Mouse (Mus musculus): Measurements from ENCODE around the gene Cdkn2d. TPM values are rescaled to one million over a fixed set of nuclear protein-coding genes. Genes with fewer than 3 reads are reported as not detected.
A peak's percentile ranks its signal among the peaks of the same experiment; 100 is the strongest.
"Not testable (repeated sequence)": the region's sequence is repeated elsewhere in the genome, so short reads cannot be mapped to it uniquely, and the experiment has no call there.

Gene Cdkn2d
- total and polyA plus RNA-seq, 2 experiments from 2014 or later: 115 to 134 TPM

DNA sequence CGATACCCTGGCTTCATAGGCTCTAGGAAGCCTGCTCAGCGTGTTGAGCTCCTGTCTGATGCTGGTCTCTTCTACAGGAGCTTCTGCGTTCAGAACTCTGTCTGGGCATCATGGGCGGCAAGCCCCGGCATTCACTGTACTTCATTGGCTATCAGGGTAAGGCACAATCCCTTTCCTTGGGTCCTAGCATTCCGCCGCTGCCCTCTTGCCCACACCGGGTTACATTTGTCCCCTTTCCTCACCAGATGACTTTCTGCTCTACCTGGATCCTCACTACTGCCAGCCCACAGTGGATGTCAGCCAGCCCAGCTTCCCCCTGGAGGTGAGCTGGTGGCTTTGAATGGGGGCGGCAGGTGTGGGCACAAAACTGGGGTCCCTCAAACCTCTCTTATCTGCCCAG is 18.8 kb downstream of the Cdkn2d start:
- Histone ChIP-seq H3K27me3 (ENCODE audit: insufficient read depth, low read length) (no peaks in the 10 kb centered on the region), H3K9me3 (ENCODE audit: low read length) (no peaks in the 10 kb centered on the region), H3K27ac (no peak overlapping the region), H3K4me2 (ENCODE audit: low read depth, low read length) (no peak overlapping the region), H3K9ac (replicated peaks; ENCODE audit: low read length) (no peak overlapping the region), H3K36me3 (ENCODE audit: insufficient read depth, low read length) (peaks cover 80% of the 10 kb centered on the region), H3K4me3 (ENCODE audit: low read length) (no peak overlapping the region), H3K4me1 (ENCODE audit: insufficient read depth, low read length) (no peaks in the 10 kb centered on the region)
- TF ChIP-seq CTCF (IDR thresholded peaks at IDR 0.05; ENCODE audit: low read depth): no peak
- no peak for ATAC-seq
- DNase-seq (ENCODE audit: low spot score): no peak
- 94% methylated on average over 9 of the region's 9 CpGs for WGBS

GRCm38 (mm10) chr9:21269590-21269989 is 21.6 kb downstream of the Cdkn2d start:
- WGBS: 84% methylated on average over 5 of the region's 5 CpGs
- peaks cover 58% of the 10 kb centered on the region for H3K36me3 ChIP-seq (ENCODE audit: insufficient read depth, low read length)

DNA sequence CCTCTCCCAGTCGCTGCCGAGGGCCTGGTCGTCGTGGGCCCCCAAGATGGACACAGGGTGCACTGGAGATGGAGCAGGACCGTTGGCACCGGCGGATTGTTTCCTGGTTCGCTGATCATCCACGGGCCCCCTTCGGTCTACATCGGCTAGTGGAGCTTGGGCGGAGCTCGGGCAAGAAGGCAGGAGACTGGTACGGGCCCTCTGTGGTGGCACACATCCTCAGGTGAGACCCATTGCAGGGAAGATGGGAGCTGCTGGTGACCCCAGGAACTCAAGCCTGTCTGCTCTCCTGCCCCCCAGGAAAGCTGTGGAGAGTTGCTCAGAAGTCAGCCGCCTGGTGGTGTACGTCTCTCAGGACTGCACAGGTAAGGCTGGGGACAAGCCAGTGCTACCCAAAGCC is 22.9 kb downstream of the Cdkn2d start:
- no peak overlapping the region for H3K27ac ChIP-seq
- 93% methylated on average over 16 of the region's 16 CpGs for WGBS
- no peaks in the 10 kb centered on the region for H3K27me3 ChIP-seq (ENCODE audit: insufficient read depth, low read length)
- H3K4me3 ChIP-seq (ENCODE audit: low read length): no peak overlapping the region
- no peak for TF ChIP-seq CTCF (IDR thresholded peaks at IDR 0.05; ENCODE audit: low read depth)
- no peak overlapping the region for H3K4me2 ChIP-seq (ENCODE audit: low read depth, low read length)
- H3K9ac ChIP-seq (replicated peaks; ENCODE audit: low read length): no peak overlapping the region
- H3K9me3 ChIP-seq (ENCODE audit: low read length): no peaks in the 10 kb centered on the region
- ATAC-seq (no peak), DNase-seq (ENCODE audit: low spot score) (no peak)
- peaks cover 46% of the 10 kb centered on the region for H3K36me3 ChIP-seq (ENCODE audit: insufficient read depth, low read length)
- H3K4me1 ChIP-seq (ENCODE audit: insufficient read depth, low read length): peaks cover 16% of the 10 kb centered on the region

More at GRCm38 (mm10) chr9:21269590-21269989, 21.6 kb downstream of the Cdkn2d start:
- not testable (repeated sequence) for H3K9ac ChIP-seq (replicated peaks; ENCODE audit: low read length); H3K4me3 ChIP-seq (ENCODE audit: low read length); H3K4me2 ChIP-seq (ENCODE audit: low read depth, low read length); DNase-seq (ENCODE audit: low spot score); H3K27me3 ChIP-seq (ENCODE audit: insufficient read depth, low read length); ATAC-seq; H3K9me3 ChIP-seq (ENCODE audit: low read length); H3K27ac ChIP-seq
- peaks cover 13% of the 10 kb centered on the region for H3K4me1 ChIP-seq (ENCODE audit: insufficient read depth, low read length)

DNA sequence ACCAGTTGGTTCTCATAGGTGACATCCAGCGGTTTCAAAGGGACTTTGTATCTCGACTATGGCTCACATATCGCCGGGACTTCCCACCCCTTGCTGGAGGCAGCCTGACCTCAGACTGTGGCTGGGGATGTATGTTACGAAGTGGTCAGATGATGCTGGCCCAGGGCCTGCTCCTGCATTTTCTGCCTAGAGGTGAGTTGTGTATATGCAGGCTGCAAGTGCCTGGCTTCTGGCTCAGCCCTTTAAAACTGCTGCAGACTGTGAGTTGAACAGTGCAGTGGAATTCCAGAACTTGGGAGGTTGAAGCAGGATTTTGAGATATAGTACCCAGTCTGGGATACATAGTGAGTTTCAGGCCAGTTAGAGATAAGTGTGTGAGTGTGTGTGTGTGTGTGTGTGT is 24.3 kb downstream of the Cdkn2d start:
- Histone ChIP-seq H3K36me3 (ENCODE audit: insufficient read depth, low read length) (peaks cover 32% of the 10 kb centered on the region), H3K4me1 (ENCODE audit: insufficient read depth, low read length) (peaks cover 16% of the 10 kb centered on the region), H3K9me3 (ENCODE audit: low read length) (no peaks in the 10 kb centered on the region), H3K9ac (replicated peaks; ENCODE audit: low read length) (0 out of 2 replicates have a peak overlapping the region, but pooled peaks have one; percentile 13), H3K4me2 (ENCODE audit: low read depth, low read length) (peak overlapping the region; percentile 92; the same call in 1 of the 2 replicates), H3K27ac (no peak overlapping the region), H3K4me3 (ENCODE audit: low read length) (no peak overlapping the region), H3K27me3 (ENCODE audit: insufficient read depth, low read length) (no peaks in the 10 kb centered on the region)
- DNase-seq (ENCODE audit: low spot score) (no peak), ATAC-seq (no peak)
- 82% methylated on average over 5 of the region's 5 CpGs for WGBS
- no peak for TF ChIP-seq CTCF (IDR thresholded peaks at IDR 0.05; ENCODE audit: low read depth)

- Histone ChIP-seq H3K4me3 (ENCODE audit: low read length) (peak overlapping the region; percentile 98), H3K27me3 (ENCODE audit: insufficient read depth, low read length) (no peaks in the 10 kb centered on the region), H3K4me2 (ENCODE audit: low read depth, low read length) (peak overlapping the region; percentile 92), H3K9me3 (ENCODE audit: low read length) (no peaks in the 10 kb centered on the region), H3K36me3 (ENCODE audit: insufficient read depth, low read length) (peaks cover 19% of the 10 kb centered on the region), H3K27ac (peak overlapping the region; percentile 82), H3K4me1 (ENCODE audit: insufficient read depth, low read length) (peaks cover 16% of the 10 kb centered on the region), H3K9ac (replicated peaks; ENCODE audit: low read length) (peak overlapping the region; percentile 92)
- 5% methylated on average over 11 of the region's 11 CpGs for WGBS
- no peak for TF ChIP-seq CTCF (IDR thresholded peaks at IDR 0.05; ENCODE audit: low read depth)
- DNase-seq (ENCODE audit: low spot score) (no peak), ATAC-seq (no peak)
Measured at GRCm38 (mm10) chr9:21265611-21266010, 25.6 kb downstream of the Cdkn2d start.

DNA sequence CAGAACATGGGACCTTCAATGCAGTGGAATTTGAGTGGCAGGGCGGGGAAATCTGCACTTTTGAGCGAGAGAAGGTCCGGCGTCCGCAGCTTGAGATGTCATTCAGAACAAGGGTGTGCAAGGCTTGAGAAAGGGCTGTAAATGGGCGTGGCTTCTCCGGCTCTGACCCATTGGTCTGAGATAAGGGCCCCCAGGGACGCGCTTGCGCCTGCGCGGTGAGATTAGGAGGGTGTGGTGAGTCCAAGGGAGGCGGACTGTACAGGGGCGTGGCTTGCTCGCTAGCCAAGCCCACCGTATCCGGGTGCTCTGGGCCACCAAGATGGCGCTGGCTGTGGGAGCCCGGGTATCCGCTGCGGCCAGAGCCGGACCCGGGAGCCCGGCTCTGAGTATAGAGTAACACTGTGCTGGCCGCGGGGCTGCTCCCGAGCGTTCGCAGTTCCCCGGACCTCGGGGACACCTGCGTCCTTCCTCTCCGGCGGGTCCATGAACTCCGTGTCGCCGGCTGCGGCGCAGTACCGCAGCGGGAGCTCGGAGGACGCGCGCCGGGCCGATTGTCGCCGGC is 26.1 kb downstream of the Cdkn2d start, which contains the start of gene Atg4d:
Gene Atg4d (plus strand): TSS at position 294 of the 562 bp plus-strand sequence.
- 1% methylated on average over 49 of the region's 49 CpGs for WGBS
- peak; percentile 99 for DNase-seq (ENCODE audit: low spot score)
- peak within 1 kb of the TSS; percentile 92 for H3K9ac ChIP-seq (replicated peaks; ENCODE audit: low read length)
- H3K9me3 ChIP-seq (ENCODE audit: low read length): no peaks in the 10 kb centered on the region
- H3K27ac ChIP-seq: peak within 1 kb of the TSS; percentile 82
- no peaks in the 10 kb centered on the region for H3K27me3 ChIP-seq (ENCODE audit: insufficient read depth, low read length)
- peaks cover 14% of the 10 kb centered on the region for H3K36me3 ChIP-seq (ENCODE audit: insufficient read depth, low read length)
- ATAC-seq: peak; percentile 98
- peaks cover 16% of the 10 kb centered on the region for H3K4me1 ChIP-seq (ENCODE audit: insufficient read depth, low read length)
- H3K4me2 ChIP-seq (ENCODE audit: low read depth, low read length): peak within 1 kb of the TSS; percentile 92
- no peak for TF ChIP-seq CTCF (IDR thresholded peaks at IDR 0.05; ENCODE audit: low read depth)
- H3K4me3 ChIP-seq (ENCODE audit: low read length): peak within 1 kb of the TSS; percentile 98

GRCm38 (mm10) chr9:21264272-21264999 is 26.8 kb downstream of the Cdkn2d start:
- no peaks in the 10 kb centered on the region for H3K27me3 ChIP-seq (ENCODE audit: insufficient read depth, low read length)
- H3K4me1 ChIP-seq (ENCODE audit: insufficient read depth, low read length): peaks cover 16% of the 10 kb centered on the region
- peak; percentile 16 for ATAC-seq
- H3K36me3 ChIP-seq (ENCODE audit: insufficient read depth, low read length): peaks cover 14% of the 10 kb centered on the region
- peak overlapping the region; percentile 92 for H3K4me2 ChIP-seq (ENCODE audit: low read depth, low read length)
- no peak for TF ChIP-seq CTCF (IDR thresholded peaks at IDR 0.05; ENCODE audit: low read depth)
- DNase-seq (ENCODE audit: low spot score): no peak
- H3K4me3 ChIP-seq (ENCODE audit: low read length): peak overlapping the region; percentile 98
- 19% methylated on average over 17 of the region's 17 CpGs for WGBS
- H3K9me3 ChIP-seq (ENCODE audit: low read length): no peaks in the 10 kb centered on the region
- H3K27ac ChIP-seq: peak overlapping the region; percentile 82
- peak overlapping the region; percentile 92 for H3K9ac ChIP-seq (replicated peaks; ENCODE audit: low read length)

Measured in hindbrain, postnatal 0 days (tissue).